Mouse (Mus musculus): ENCODE measurements around the gene Kidins220. TPM values are rescaled to one million over a fixed set of nuclear protein-coding genes. Genes with fewer than 3 reads are reported as not detected.

The Kidins220 gene
- polyA plus RNA-seq (2015; fragmentation: Nextera tagmentation; extraction: Ambion mirVana): 30.1 and 32.7 TPM in 2 replicates

- 13% methylated on average over 29 of the region's 29 CpGs for WGBS
- ATAC-seq (ENCODE audit: insufficient read depth, low FRiP score): peak; percentile 92
Measured at GRCm38 (mm10) chr12:24974446-24975114, at the start of gene Kidins220. Gene Kidins220 (plus strand): TSS chr12:24974925.

GRCm38 (mm10) chr12:24925276-24925675 lies 49.4 kb upstream of the Kidins220 start:
- Histone ChIP-seq H3K27ac (ENCODE audit: low read length) (no peak overlapping the region), H3K9me3 (replicated peaks; ENCODE audit: control insufficient read depth, low read length) (no peaks in the 10 kb centered on the region), H3K4me2 (ENCODE audit: low read depth, low read length) (no peak overlapping the region), H3K4me3 (replicated peaks; ENCODE audit: low read length) (no peak overlapping the region), H3K36me3 (ENCODE audit: control insufficient read depth, insufficient read depth, low read length) (no peaks in the 10 kb centered on the region), H3K9ac (ENCODE audit: low read length) (no peak overlapping the region), H3K27me3 (ENCODE audit: control insufficient read depth, insufficient read depth, low read length) (no peaks in the 10 kb centered on the region), H3K4me1 (ENCODE audit: control insufficient read depth, insufficient read depth, low read length) (0 out of 2 replicates have a peak, but pooled peaks cover 6% of the 10 kb centered on the region)
- 84% methylated on average over 5 of the region's 5 CpGs for WGBS
- no peak for ATAC-seq (ENCODE audit: insufficient read depth, low FRiP score)

More at GRCm38 (mm10) chr12:24974446-24975114, at the start of gene Kidins220:
- Histone ChIP-seq H3K9ac (ENCODE audit: low read length) (peak within 1 kb of the TSS; percentile 79), H3K9me3 (replicated peaks; ENCODE audit: control insufficient read depth, low read length) (no peaks in the 10 kb centered on the region), H3K4me3 (replicated peaks; ENCODE audit: low read length) (peak within 1 kb of the TSS; percentile 82), H3K27ac (ENCODE audit: low read length) (peak within 1 kb of the TSS; percentile 89), H3K36me3 (ENCODE audit: control insufficient read depth, insufficient read depth, low read length) (no peaks in the 10 kb centered on the region), H3K4me2 (ENCODE audit: low read depth, low read length) (peak within 1 kb of the TSS; percentile 64), H3K4me1 (ENCODE audit: control insufficient read depth, insufficient read depth, low read length) (peaks cover 3% of the 10 kb centered on the region; the same call in 1 of the 2 replicates), H3K27me3 (ENCODE audit: control insufficient read depth, insufficient read depth, low read length) (no peaks in the 10 kb centered on the region)

GRCm38 (mm10) chr12:24925684-24926083 lies 49.0 kb upstream of the Kidins220 start:
- Histone ChIP-seq H3K4me3 (replicated peaks; ENCODE audit: low read length) (no peak overlapping the region), H3K9me3 (replicated peaks; ENCODE audit: control insufficient read depth, low read length) (no peaks in the 10 kb centered on the region), H3K27ac (ENCODE audit: low read length) (no peak overlapping the region), H3K4me2 (ENCODE audit: low read depth, low read length) (no peak overlapping the region), H3K9ac (ENCODE audit: low read length) (no peak overlapping the region), H3K4me1 (ENCODE audit: control insufficient read depth, insufficient read depth, low read length) (0 out of 2 replicates have a peak, but pooled peaks cover 6% of the 10 kb centered on the region), H3K27me3 (ENCODE audit: control insufficient read depth, insufficient read depth, low read length) (no peaks in the 10 kb centered on the region), H3K36me3 (ENCODE audit: control insufficient read depth, insufficient read depth, low read length) (no peaks in the 10 kb centered on the region)
- no peak for ATAC-seq (ENCODE audit: insufficient read depth, low FRiP score)
- WGBS: 47% methylated on average over 4 of the region's 4 CpGs

GRCm38 (mm10) chr12:24928051-24928748 lies 46.5 kb upstream of the Kidins220 start:
- ATAC-seq (ENCODE audit: insufficient read depth, low FRiP score): peak; percentile 26; the same call in 1 of the 2 replicates
- Histone ChIP-seq H3K27me3 (ENCODE audit: control insufficient read depth, insufficient read depth, low read length) (no peaks in the 10 kb centered on the region), H3K4me2 (ENCODE audit: low read depth, low read length) (no peak overlapping the region), H3K9ac (ENCODE audit: low read length) (no peak overlapping the region), H3K4me1 (ENCODE audit: control insufficient read depth, insufficient read depth, low read length) (peaks cover 10% of the 10 kb centered on the region; the same call in 1 of the 2 replicates), H3K9me3 (replicated peaks; ENCODE audit: control insufficient read depth, low read length) (no peaks in the 10 kb centered on the region), H3K4me3 (replicated peaks; ENCODE audit: low read length) (no peak overlapping the region), H3K27ac (ENCODE audit: low read length) (no peak overlapping the region), H3K36me3 (ENCODE audit: control insufficient read depth, insufficient read depth, low read length) (no peaks in the 10 kb centered on the region)
- WGBS: 66% methylated on average over 18 of the region's 18 CpGs

- H3K9me3 ChIP-seq (replicated peaks; ENCODE audit: control insufficient read depth, low read length): no peaks in the 10 kb centered on the region
- no peak for ATAC-seq (ENCODE audit: insufficient read depth, low FRiP score)
- H3K4me1 ChIP-seq (ENCODE audit: control insufficient read depth, insufficient read depth, low read length): peaks cover 10% of the 10 kb centered on the region; the same call in 1 of the 2 replicates
- H3K36me3 ChIP-seq (ENCODE audit: control insufficient read depth, insufficient read depth, low read length): no peaks in the 10 kb centered on the region
- no peaks in the 10 kb centered on the region for H3K27me3 ChIP-seq (ENCODE audit: control insufficient read depth, insufficient read depth, low read length)
- no peak overlapping the region for H3K9ac ChIP-seq (ENCODE audit: low read length)
- no peak overlapping the region for H3K4me3 ChIP-seq (replicated peaks; ENCODE audit: low read length)
- 81% methylated on average over 7 of the region's 7 CpGs for WGBS
- no peak overlapping the region for H3K4me2 ChIP-seq (ENCODE audit: low read depth, low read length)
- no peak overlapping the region for H3K27ac ChIP-seq (ENCODE audit: low read length)
Measured at GRCm38 (mm10) chr12:24929043-24929442, 45.7 kb upstream of the Kidins220 start.

- H3K4me1 ChIP-seq (ENCODE audit: control insufficient read depth, insufficient read depth, low read length): peaks cover 10% of the 10 kb centered on the region; the same call in 1 of the 2 replicates
- no peaks in the 10 kb centered on the region for H3K36me3 ChIP-seq (ENCODE audit: control insufficient read depth, insufficient read depth, low read length)
- H3K9ac ChIP-seq (ENCODE audit: low read length): no peak overlapping the region
- H3K4me3 ChIP-seq (replicated peaks; ENCODE audit: low read length): no peak overlapping the region
- no peak overlapping the region for H3K4me2 ChIP-seq (ENCODE audit: low read depth, low read length)
- no peaks in the 10 kb centered on the region for H3K27me3 ChIP-seq (ENCODE audit: control insufficient read depth, insufficient read depth, low read length)
- WGBS: 50% methylated on average over 3 of the region's 3 CpGs
- no peak overlapping the region for H3K27ac ChIP-seq (ENCODE audit: low read length)
- no peaks in the 10 kb centered on the region for H3K9me3 ChIP-seq (replicated peaks; ENCODE audit: control insufficient read depth, low read length)
- ATAC-seq (ENCODE audit: insufficient read depth, low FRiP score): no peak; the same call in 1 of the 2 replicates
Measured at GRCm38 (mm10) chr12:24930760-24931159, 44.0 kb upstream of the Kidins220 start.

GRCm38 (mm10) chr12:24932120-24932519 lies 42.6 kb upstream of the Kidins220 start:
- no peaks in the 10 kb centered on the region for H3K27me3 ChIP-seq (ENCODE audit: control insufficient read depth, insufficient read depth, low read length)
- H3K27ac ChIP-seq (ENCODE audit: low read length): no peak overlapping the region
- no peaks in the 10 kb centered on the region for H3K9me3 ChIP-seq (replicated peaks; ENCODE audit: control insufficient read depth, low read length)
- H3K9ac ChIP-seq (ENCODE audit: low read length): no peak overlapping the region
- H3K36me3 ChIP-seq (ENCODE audit: control insufficient read depth, insufficient read depth, low read length): no peaks in the 10 kb centered on the region
- H3K4me1 ChIP-seq (ENCODE audit: control insufficient read depth, insufficient read depth, low read length): peaks cover 10% of the 10 kb centered on the region; the same call in 1 of the 2 replicates
- 62% methylated on average over 6 of the region's 6 CpGs for WGBS
- no peak overlapping the region for H3K4me3 ChIP-seq (replicated peaks; ENCODE audit: low read length)
- ATAC-seq (ENCODE audit: insufficient read depth, low FRiP score): no peak
- no peak overlapping the region for H3K4me2 ChIP-seq (ENCODE audit: low read depth, low read length)

GRCm38 (mm10) chr12:24933206-24933775 lies 41.4 kb upstream of the Kidins220 start:
- H3K4me1 ChIP-seq (ENCODE audit: control insufficient read depth, insufficient read depth, low read length): peaks cover 8% of the 10 kb centered on the region; the same call in 1 of the 2 replicates
- H3K36me3 ChIP-seq (ENCODE audit: control insufficient read depth, insufficient read depth, low read length): no peaks in the 10 kb centered on the region
- no peak for ATAC-seq (ENCODE audit: insufficient read depth, low FRiP score)
- H3K4me3 ChIP-seq (replicated peaks; ENCODE audit: low read length): no peak overlapping the region
- H3K27ac ChIP-seq (ENCODE audit: low read length): no peak overlapping the region
- H3K4me2 ChIP-seq (ENCODE audit: low read depth, low read length): no peak overlapping the region
- H3K9me3 ChIP-seq (replicated peaks; ENCODE audit: control insufficient read depth, low read length): no peaks in the 10 kb centered on the region
- H3K9ac ChIP-seq (ENCODE audit: low read length): no peak overlapping the region
- no peaks in the 10 kb centered on the region for H3K27me3 ChIP-seq (ENCODE audit: control insufficient read depth, insufficient read depth, low read length)
- 94% methylated on average over 1 of the region's 1 CpGs for WGBS

GRCm38 (mm10) chr12:24933996-24934395 lies 40.7 kb upstream of the Kidins220 start:
- Histone ChIP-seq H3K27me3 (ENCODE audit: control insufficient read depth, insufficient read depth, low read length) (no peaks in the 10 kb centered on the region), H3K9me3 (replicated peaks; ENCODE audit: control insufficient read depth, low read length) (no peaks in the 10 kb centered on the region), H3K27ac (ENCODE audit: low read length) (no peak overlapping the region), H3K4me3 (replicated peaks; ENCODE audit: low read length) (no peak overlapping the region), H3K4me1 (ENCODE audit: control insufficient read depth, insufficient read depth, low read length) (peaks cover 5% of the 10 kb centered on the region; the same call in 1 of the 2 replicates), H3K4me2 (ENCODE audit: low read depth, low read length) (no peak overlapping the region), H3K36me3 (ENCODE audit: control insufficient read depth, insufficient read depth, low read length) (no peaks in the 10 kb centered on the region), H3K9ac (ENCODE audit: low read length) (no peak overlapping the region)
- 89% methylated on average over 3 of the region's 3 CpGs for whole genome bisulfite sequencing
- no peak for ATAC-seq (ENCODE audit: insufficient read depth, low FRiP score)
